Mouse (Mus musculus) v-Abl transformed pro-B cells (cell line): ENCODE measurements around the gene Efemp2.

Experiments
- in situ Hi-C, 2 experiments: fragments of 400-800 bp; cut with MboI; formaldehyde crosslinking; loops; one replicate each; pipeline ENCODE4 v1.15.1; 2025; ENCODE audit not compliant: unreplicated experiment in 2 of 2

The Efemp2 gene

DNA sequence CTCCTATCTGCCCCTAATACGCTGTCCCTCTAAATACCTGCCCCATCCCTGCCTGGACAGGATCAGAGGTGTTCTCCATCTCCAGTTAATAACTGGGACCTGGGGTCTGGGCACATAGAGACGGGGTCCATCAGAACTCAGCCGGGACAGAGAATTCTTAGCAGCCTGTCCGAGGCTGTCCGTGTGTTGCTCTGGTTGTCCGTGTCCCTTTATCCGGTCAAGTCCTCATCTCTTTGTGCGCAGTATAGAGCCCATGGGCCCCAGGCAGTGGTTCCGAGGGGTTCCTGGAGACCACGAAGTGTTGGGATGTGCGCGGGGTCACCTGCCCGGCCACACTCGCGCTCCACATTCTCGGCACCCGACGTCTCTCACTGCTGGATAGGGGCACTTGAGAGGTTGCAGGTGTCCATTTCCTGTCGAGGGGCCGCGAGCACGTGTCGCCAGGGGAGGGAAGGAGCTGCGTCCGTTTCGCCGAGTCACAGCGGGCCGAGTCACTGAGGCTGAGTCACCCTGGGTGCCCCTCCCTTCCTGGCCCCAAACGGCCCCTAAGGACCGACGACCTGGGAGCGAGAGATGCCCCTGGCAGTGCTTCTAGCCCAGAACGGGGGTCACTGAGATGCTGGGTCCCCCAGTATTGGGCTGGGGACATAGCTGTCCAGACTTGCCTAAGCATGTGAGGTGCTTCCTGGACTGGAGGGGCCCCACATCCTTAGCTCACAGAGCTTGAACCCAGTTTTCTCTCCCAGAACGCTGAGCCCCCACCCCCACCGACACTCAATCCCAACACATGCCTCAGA lies 25.2 kb upstream of the Efemp2 start:
- in situ Hi-C loops = no loop called here

DNA sequence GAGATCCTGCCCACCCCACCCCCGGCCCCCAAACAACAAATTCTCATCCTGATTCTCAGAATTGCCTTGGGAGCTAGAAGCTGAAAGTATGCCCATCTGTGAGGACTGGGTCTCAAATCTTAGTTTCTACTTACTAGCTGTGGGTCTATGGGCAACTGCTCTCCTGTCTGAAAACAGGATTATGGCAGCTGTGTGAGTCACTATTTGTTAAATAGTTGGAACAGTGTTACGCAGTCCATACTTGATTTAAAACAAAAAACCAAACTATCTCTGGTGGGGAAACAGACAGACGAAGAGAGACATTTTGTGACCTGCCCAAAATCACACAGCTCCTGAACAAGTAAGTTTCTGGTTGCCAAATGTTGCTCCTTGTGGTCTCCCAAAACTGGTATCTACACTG lies 24.1 kb upstream of the Efemp2 start:
- in situ Hi-C loops = no loop called here

DNA sequence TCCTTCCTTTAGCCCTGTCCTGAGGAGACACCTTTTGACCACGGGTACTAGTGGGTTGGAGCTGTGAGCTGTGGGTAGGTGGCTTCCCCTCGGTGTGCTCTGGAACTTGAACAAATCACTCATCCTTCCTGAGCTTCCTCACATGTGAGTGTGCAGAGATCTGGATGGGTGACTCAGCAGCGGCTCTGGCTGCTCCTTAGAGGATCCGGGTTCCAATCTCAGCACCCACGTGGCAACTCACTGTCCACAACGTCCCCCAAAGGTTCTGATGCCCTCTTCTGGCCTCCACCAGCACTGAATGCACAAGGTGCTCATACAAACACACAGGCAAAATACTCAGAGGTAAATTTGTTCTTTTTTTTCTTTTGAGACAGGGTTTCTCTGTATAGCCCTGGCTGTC lies 22.0 kb upstream of the Efemp2 start:
- in situ Hi-C loops = no loop called here

DNA sequence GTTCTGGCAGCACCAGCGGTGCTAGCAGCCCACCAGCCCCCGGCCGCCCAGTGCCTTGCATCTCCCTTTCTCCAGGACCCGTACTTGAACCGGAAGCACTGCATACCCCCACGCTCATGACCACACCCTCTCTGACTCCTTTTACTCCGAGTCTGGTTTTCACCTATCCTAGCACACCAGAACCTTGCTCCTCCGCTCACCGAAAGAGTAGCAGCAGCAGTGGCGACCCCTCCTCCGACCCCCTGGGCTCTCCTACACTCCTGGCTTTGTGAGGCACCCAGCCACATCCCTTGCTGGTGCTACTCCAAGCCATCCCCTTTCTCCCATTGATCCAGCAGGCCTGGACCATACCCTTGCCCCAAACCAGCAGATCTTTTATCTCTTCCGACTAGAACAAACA lies 18.7 kb upstream of the Efemp2 start:
- in situ Hi-C loops = no loop called here

DNA sequence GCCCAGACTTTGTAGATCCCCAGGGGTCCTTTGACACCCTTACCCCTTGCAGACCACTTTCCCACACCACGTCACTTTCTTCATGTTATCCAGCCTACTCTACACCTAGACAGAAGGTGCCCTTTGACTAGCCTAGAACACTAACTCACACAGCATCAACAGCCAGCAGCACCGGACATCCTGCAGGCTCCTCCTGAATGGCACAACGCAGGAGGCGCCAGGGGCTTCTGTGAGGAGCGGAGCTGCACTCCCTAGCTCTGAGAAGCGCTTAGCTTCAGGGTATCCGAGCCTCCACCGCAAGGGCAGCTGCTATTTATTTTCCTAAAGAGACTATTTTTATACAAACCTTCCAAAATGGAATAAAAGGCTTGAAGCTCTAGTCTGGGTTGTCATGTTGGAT lies 18.2 kb upstream of the Efemp2 start:
- in situ Hi-C loops = no loop called here

DNA sequence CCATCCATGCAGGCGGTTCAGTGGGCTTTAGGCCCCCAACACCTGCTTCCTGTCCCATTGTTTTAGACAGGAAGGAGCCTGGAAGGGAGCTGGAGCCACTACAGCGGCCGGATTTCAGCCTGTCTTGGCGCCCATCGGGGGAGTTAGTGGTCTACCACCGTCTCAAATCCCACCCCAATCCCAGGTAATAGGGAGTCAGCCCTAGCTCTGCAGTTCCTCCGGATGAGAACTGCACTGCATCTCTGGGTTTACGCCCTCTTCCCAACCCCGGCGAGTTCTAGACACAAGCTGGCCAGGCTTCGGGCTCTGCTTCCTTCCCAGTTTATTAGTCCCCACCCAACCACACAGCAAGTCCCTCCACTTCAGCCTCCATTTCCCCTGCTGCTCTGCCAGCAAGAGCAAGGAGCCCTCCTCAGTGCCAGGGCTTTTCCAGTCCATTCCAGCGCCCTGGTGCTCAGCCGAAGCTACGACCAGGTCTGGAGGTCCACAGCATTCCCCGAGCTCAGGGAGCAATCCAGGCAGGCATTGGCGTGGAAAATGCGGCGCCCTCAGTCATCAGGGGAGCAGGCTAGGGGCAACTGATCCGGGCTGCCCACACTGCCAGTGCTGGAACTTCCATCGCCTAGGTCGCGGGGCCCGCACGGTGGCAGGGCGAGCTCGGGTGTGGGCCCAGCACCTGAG lies 17.4 kb upstream of the Efemp2 start:
- in situ Hi-C loops = no loop called here

DNA sequence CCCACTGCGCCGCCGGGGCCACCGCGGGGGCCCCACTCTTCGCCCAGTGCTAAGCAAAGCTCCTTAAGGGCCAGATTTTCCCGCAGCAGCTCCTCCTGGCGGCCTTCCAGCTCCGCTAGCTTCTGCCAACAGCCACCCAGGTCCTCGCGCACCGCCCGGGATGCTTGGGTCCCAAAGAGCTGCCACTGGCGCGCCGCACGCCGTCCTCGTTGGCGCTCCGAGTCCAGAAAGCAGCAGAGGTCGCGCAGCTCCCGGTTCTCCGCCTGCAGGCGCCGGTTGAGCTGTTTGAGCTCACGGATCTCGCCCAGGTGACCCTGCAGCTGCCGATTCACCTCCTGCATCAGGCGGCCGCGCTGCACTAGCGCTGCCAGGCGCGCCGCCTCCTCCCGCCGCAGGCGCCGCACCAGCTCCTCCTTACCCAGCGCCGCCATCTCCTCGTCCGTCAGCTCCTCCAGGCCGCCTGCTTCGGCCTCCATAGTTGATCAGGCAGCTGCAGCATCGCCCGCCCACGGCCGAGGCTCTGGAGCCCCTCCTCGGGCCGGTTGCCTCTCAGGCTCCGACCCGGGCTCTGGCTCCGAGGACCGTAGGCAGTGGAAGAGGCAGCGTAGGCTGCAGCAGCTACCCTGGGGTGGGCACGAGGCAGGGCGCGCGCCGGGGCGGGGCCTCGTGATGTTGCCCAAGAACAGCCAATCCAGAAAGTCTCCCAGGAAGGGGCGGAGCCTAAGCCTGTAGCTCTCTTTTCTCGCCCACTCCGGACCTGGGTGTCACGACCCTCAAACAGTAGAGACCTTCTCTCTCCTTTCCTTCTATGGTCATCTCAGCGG lies 16.6 kb upstream of the Efemp2 start:
- in situ Hi-C loops = no loop called here

DNA sequence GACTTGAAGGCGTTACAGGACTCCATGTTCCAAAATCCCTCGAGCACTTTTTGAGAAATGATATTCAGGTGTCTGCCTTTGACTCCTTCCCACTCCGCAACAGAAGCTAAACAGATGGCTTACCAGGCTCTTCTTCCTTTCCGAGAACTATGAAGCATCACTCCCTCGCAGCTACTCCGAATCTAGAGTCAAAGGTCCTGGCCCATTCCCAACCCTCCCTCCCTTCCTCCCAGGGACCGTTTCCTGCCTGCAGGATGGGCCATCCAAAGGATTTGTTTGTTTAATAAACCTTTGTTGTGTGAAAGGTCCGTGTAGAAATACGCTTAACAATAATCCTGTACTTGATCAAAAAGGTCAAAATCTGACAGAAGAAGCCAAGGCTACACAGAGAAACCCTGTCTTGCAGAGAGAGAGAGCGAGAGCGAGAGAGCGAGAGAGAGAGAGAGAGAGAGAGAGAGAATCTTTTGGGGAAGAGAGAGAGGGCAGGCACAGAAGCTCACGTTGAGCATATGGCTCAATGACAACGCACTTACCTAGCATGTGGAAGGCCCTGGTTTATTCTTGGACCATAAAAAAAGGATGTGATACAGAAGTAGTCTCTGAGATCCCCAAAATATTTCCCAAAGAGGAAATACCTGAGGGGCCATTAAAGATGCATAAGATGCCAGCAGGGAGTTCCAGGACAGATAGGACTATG lies 15.9 kb upstream of the Efemp2 start, which contains the start of gene Ccdc85b:
TSS of gene Ccdc85b (minus strand) at position 149 of the 697 bp plus-strand sequence.
- in situ Hi-C loops = no loop called here

DNA sequence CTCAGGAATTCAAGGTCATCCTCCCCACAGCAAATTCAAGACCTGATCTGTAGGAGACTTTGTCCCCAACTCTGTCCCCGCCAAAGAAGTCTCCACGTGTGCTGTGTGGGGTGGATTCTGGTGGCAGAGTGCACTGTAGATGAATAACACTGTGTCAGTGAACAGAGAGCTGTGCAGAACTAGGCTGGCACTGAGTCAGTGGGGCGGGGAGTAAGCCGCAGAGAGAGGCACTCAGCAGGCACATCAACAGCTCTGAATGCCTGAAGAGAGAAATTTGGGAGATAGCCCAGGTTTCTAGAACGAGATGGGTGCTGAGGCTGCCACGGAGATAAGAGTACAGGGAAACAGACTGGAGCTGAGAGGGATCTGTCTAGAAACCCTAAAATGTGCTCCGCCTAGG lies 14.7 kb upstream of the Efemp2 start:
- in situ Hi-C loops = no loop called here

DNA sequence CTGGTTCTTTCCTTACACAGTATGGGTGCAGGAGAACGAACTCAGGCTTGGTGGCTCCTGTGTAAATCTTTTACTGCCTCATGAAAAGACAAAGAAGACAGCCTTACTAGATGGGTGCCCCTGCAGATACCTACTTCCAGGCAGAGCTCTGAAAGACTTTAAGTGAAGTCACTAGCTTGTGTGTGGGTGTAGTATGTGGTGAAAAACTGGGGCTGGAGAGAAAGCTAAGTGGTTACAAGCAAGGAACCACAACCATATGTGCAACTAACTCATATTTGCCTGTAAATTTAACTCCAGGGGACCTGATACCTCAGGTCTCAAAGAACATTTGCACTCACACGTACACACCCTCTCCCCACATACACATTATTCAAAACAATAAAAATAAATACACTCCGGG lies 13.9 kb upstream of the Efemp2 start:
- in situ Hi-C loops = no loop called here

DNA sequence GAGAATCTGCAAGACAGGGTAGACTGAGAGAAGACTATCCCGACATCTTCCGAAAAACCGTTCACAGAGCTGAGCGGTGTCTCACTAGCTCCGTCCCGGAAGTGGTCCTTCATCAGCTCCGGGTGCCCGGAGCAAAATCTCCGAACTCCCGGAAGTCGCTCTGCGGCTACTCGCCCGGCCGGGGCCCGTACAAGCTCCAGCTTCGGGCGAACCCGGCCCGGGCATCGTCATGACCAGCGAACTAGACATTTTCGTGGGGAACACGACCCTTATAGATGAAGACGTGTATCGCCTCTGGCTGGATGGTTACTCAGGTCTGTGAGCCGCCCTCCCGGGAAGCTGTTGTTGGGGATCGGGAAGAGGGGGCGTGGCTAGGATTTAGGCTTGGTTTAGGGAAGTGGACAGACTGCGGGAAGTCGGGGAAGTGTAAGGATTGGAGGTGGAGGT lies 13.3 kb upstream of the Efemp2 start, which contains the start of gene Fibp:
TSS of gene Fibp (plus strand) at position 151 of the 447 bp plus-strand sequence.
- in situ Hi-C loops = no loop called here

DNA sequence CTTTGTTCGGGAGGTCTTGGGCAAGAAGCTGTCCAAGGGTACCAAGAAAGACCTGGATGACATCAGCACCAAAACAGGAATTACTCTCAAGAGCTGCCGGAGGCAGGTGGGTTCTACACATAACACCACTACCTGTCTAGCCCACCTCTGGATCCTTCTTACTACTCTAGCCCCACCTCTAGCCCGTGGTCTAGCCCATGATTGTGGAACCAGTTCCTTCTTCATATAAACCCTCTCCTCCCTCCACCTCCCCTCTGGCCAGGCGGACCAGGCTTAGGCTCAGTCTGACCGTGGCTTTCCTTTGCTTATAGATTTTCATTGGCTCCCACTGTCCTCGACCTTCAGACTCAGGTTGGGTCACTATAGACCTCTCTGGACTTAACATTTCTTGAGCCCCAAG lies 12.3 kb upstream of the Efemp2 start:
- in situ Hi-C loops = no loop called here

DNA sequence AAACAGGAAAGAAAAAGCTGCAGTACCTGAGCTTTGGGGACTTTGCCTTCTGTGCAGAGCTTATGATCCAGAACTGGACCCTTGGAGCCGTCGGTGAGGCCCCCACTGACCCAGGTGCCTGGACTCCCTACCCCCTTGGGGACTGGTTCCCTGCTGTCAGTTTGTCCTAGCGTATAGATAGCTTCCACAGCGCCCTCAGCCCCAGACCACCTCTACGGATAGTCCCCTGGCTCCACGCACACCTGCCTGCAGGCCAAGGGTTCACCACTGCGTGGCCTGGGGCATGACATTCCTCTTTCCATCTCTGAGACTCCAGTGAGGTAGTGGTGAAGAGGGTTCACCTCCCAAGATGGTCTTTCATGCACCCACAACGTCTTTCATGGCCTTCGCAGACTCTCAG lies 10.5 kb upstream of the Efemp2 start:
- in situ Hi-C loops = no loop called here

DNA sequence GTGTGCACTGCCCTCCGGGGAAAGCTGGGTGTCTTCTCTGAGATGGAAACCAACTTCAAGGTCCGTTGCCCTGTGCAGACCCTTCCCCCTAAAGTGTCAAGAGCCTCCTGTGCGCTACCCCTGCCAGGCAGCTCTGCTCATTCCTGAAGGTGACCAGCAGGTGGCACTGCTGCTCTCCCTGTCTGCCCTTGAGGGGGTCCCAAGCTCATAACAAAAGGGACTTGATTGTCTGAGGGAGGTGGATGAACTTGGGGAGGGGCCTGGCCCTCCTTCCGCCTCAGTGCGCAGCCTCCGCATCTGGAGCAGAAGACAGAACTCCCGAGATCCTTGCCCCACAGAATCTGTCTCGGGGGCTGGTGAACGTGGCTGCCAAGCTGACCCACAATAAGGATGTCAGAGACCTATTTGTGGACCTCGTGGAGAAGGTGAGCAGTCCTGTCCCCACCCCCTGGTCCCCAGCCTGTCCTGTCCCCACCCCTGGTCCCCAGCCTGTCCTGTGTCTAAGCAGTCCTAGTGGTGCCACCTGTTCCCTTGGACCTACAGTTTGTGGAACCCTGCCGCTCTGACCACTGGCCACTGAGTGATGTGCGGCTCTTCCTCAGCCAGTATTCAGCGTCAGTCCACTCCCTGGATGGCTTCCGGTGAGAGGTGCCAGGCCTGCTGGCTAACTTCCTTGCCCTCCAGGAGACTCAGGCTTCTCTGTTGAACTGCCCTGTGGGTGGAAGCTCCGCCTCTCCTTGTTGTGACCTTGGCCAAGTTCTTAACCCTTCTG lies 9.8 kb upstream of the Efemp2 start:
- in situ Hi-C loops = no loop called here

DNA sequence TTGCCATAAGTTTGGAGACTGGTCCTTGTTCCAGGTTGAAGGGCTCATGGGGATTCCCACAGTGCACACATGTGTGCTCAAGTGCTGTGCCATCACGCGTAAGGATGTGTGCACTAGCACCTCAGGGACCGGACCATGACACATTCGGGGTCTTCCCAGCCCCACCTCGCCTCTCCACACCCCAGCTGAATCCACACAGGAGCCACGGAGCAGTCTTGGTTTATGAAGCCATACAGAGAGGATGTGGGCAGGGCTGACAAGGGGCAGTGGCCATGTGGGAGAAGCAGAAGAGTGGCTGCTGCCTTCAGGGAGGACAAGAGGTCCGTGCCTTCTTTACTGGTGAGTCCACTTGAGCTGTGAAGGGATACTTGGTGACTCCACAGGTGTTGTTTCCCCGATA lies 8.7 kb upstream of the Efemp2 start:
- in situ Hi-C loops = no loop called here

DNA sequence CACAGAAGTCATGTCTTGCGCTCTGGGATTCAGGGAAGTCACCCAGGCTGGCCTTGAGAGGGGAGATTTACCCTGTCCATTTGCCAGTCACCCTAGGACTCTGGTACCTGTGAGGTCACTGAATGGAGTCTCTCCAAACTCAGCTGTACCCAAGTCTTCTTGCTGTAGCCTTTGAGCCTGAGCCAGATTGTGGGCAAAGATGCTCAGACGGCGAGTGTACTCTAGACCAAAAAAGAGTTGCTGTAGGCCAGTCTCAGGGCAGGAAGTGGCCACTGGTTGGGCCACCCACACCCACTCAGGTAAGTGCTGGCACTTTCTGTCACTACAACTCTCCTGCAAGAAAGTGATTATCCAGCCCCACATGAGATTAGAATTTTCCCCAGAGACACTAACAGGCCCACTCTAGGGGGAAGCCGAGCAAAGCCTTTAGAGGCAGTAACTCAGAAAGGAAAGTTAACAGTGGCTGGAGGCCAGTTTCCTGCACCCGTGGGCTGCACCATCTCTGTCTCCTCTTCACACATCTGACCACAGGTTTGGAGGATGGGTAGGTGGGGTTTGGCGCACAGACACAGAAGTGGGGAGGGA lies 6.7 kb upstream of the Efemp2 start:
- in situ Hi-C loops = no loop called here

DNA sequence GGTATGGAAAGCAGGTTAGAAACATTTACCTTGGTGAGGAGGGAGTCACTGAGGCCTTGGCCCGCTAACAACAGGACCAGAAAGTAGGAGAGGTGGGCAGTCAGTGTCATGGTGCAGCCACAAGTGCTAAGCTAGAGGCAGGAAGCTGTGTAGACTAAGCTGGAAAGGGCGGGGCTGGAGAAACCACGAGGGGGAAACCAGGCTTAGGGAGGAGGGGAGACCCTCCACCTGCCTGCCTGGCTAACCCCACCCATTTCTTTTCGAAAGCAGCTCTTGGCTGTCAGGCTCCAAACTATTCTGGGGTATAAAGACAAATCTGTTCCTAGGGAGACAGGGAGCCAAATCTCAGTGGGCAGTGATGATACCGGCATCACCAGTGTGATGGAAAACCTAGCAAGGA lies 5.4 kb upstream of the Efemp2 start, which contains the start of gene Ctsw:
TSS of gene Ctsw (minus strand) at position 134 of the 400 bp plus-strand sequence.
- in situ Hi-C loops = no loop called here

DNA sequence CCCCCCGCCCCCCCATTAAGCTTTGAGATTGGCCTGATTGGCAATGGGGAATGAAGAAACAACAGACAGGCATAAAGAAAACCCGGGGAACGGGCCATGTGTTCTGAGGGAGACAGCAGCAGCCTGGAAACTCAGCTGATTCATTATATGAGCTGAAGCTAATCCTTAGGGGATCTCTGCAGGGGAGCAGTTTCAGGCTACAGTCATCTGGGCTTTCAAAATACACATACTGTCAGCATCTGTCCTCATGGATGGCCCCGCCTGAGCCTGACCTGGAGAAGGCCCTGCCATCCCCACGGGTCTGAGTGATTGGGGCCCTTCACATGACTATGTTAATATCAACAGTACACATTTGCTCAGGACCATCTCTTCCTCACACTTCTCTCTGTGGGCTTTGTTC lies 1.9 kb upstream of the Efemp2 start:
- in situ Hi-C loops = loop anchor here in 1 of 2 experiments (10.0 kb wide), 1 partner anchor 93 kb away; the partner anchor contains the start of genes Ap5b1 and Ovol1

DNA sequence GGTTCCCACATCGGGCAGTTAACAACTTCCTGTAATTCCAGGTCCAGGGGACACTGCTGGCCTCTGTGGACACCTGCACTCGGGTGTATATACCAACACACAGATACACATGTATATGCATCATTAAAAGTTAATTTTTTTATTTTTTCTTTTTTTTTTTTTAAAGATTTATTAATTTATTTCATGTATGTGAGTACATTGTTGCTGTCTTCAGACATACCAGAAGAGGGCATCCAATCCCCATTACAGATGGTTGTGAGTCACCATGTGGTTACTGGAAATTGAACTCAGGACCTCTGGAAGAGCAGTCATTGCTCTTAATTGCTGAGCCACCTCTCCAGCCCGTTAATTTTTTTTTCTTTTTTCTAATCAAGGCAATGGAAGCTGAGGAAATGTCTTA lies 897 bp upstream of the Efemp2 start:
- in situ Hi-C loops = loop anchor here in 1 of 2 experiments (10.0 kb wide), 1 partner anchor 92 kb away; the partner anchor contains the start of genes Ap5b1 and Ovol1
